Mouse (Mus musculus) bone marrow, adult 2 months (tissue): ENCODE measurements around the gene Cdkn1a. TPM values are rescaled to one million over a fixed set of nuclear protein-coding genes. Genes with fewer than 3 reads are reported as not detected.
"Not testable (repeated sequence)": the region's sequence is repeated elsewhere in the genome, so short reads cannot be mapped to it uniquely, and the experiment has no call there.

Experiments
- H3K27ac ChIP-seq: fragments of 200-500 bp; 2 replicates; pipeline ENCODE4 v1.5.1; 2012; ENCODE audit warnings: low read depth, mild to moderate bottlenecking, control low read depth, inconsistent platforms, low read length; ENCODE audit not compliant: control insufficient read depth, poor library complexity, insufficient read depth
- H3K4me1 ChIP-seq: fragments of 200-500 bp; 2 replicates; pipeline ENCODE4 v1.6.1; 2011; ENCODE audit warnings: low read length; ENCODE audit not compliant: control insufficient read depth, insufficient read depth
- H3K4me3 ChIP-seq: fragments of 200-500 bp; replicated peaks from 2 replicates; pipeline ENCODE3; 2011; ENCODE audit warnings: mild to moderate bottlenecking, low read depth, low read length, control low read depth; ENCODE audit not compliant: control insufficient read depth
- CTCF ChIP-seq: fragments of 200-500 bp; IDR thresholded peaks from 2 replicates; pipeline ENCODE4 v1.5.1; 2011; ENCODE audit warnings: low read length, control low read depth; ENCODE audit not compliant: control insufficient read depth, insufficient read depth
- POLR2A ChIP-seq: fragments of 200-500 bp; IDR thresholded peaks from 2 replicates; pipeline ENCODE4 v1.6.1; 2011; ENCODE audit warnings: low read depth, mild to moderate bottlenecking, control low read depth, low read length, borderline replicate concordance; ENCODE audit not compliant: control insufficient read depth
- WGBS: fragments of 180-500 bp; shearing (Covaris S2); methylation state at CpG from one replicate; pipeline ENCODE4 v1.1.7; 2018; 5-methylcytosine and 5-hydroxymethylcytosine counted together
- polyA plus RNA-seq: library from polyadenylated mRNA; stranded (reverse); fragments of >200 nt; gene quantifications from 2 replicates; pipeline ENCODE4 v1.2.4, GENCODE M21; 2011; ENCODE audit warnings: low replicate concordance; ENCODE audit not compliant: missing spikeins, insufficient read depth, insufficient read length

Cdkn1a gene
- 5.2 and 27.7 TPM in 2 replicates for polyA plus RNA-seq

- peaks cover 3% of the 10 kb centered on the region; the same call in 1 of the 2 replicates for H3K4me1 ChIP-seq
- no peak within 1 kb of the TSS for H3K27ac ChIP-seq
- 74% methylated on average over 3 of the region's 3 CpGs for WGBS
- no peak for TF ChIP-seq CTCF
- no peak for TF ChIP-seq POLR2A
- no peak within 1 kb of the TSS for H3K4me3 ChIP-seq
Observed at GRCm38 (mm10) chr17:29090776-29091175, at the start of gene Cdkn1a. Gene Cdkn1a, plus strand, starts transcription at chr17:29090976.

GRCm38 (mm10) chr17:29041632-29042031 is 49.1 kb upstream of the Cdkn1a start:
- not testable (repeated sequence) for H3K27ac ChIP-seq, H3K4me3 ChIP-seq, H3K4me1 ChIP-seq
- whole genome bisulfite sequencing, result 54% methylated on average over 3 of the region's 3 CpGs

- no peak overlapping the region for H3K4me3 ChIP-seq
- TF ChIP-seq POLR2A, result no peak
- TF ChIP-seq CTCF, result no peak
- peaks cover 1% of the 10 kb centered on the region; the same call in 1 of the 2 replicates for H3K4me1 ChIP-seq
- H3K27ac ChIP-seq, result no peak overlapping the region
Observed at GRCm38 (mm10) chr17:29042569-29042968, 48.2 kb upstream of the Cdkn1a start.

- TF ChIP-seq CTCF (no peak), POLR2A (no peak)
- no peak overlapping the region for H3K27ac ChIP-seq
- H3K4me3 ChIP-seq, result no peak overlapping the region
- 84% methylated on average over 3 of the region's 3 CpGs for WGBS
- H3K4me1 ChIP-seq, result peaks cover 1% of the 10 kb centered on the region; the same call in 1 of the 2 replicates
Observed at GRCm38 (mm10) chr17:29043583-29043982, 47.2 kb upstream of the Cdkn1a start.

- Histone ChIP-seq H3K27ac (no peak overlapping the region), H3K4me3 (no peak overlapping the region), H3K4me1 (peaks cover 1% of the 10 kb centered on the region; the same call in 1 of the 2 replicates)
- 86% methylated on average over 6 of the region's 6 CpGs for WGBS
- TF ChIP-seq POLR2A, result no peak
- TF ChIP-seq CTCF, result no peak
Observed at GRCm38 (mm10) chr17:29044146-29044924, 46.4 kb upstream of the Cdkn1a start.

- TF ChIP-seq CTCF (0 out of 2 replicates have a peak, but pooled peaks have one; percentile 23), POLR2A (no peak)
- 69% methylated on average over 1 of the region's 1 CpGs for WGBS
Observed at GRCm38 (mm10) chr17:29044925-29045319, 45.9 kb upstream of the Cdkn1a start.

DNA sequence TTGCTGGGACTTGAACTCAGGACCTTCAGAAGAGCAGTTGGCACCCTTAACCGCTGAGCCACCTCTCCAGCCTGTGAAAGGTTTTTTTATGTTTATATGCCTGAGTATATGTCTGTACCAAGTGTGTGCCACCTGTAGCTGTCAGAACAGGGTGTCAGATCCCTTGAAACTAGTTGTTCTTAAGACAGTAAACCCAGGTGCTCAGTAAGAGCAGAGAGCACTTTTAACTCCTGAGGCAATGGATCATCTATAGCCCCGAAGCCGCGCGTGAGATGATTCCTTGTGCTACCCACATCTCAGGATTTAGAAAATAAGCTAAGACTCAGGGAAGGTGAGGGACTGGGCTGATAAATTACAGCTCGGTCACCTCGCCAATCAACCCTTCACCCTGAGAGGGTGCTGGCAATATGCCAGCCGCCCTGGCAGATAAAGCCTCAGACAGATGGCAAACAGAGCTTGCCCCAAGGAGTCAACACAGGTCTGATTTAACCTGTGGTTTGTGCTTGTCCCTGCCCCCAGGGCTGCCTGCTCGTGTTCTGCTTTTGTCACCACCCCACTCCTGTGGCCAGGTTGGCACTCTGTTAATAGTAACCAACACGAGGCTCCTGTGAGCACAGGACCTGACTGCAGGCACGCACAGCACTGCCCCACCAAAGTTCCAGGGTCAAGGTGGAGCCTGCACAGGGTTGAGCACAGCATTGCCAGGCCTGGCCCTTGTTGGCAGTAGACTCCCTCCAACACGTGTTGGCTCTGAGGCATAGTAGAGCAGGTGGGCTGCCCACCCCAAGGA is 44.8 kb upstream of the Cdkn1a start:
- H3K4me1 ChIP-seq, result peaks cover 3% of the 10 kb centered on the region; the same call in 1 of the 2 replicates
- 54% methylated on average over 12 of the region's 12 CpGs for WGBS
- H3K27ac ChIP-seq, result no peak overlapping the region
- H3K4me3 ChIP-seq, result no peak overlapping the region
- TF ChIP-seq CTCF (no peak), POLR2A (no peak)

More at GRCm38 (mm10) chr17:29044925-29045319, 45.9 kb upstream of the Cdkn1a start:
- peaks cover 3% of the 10 kb centered on the region; the same call in 1 of the 2 replicates for H3K4me1 ChIP-seq
- no peak overlapping the region for H3K4me3 ChIP-seq
- H3K27ac ChIP-seq, result no peak overlapping the region

GRCm38 (mm10) chr17:29046863-29047262 is 43.9 kb upstream of the Cdkn1a start:
- Histone ChIP-seq H3K27ac (no peak overlapping the region), H3K4me3 (no peak overlapping the region), H3K4me1 (peaks cover 3% of the 10 kb centered on the region; the same call in 1 of the 2 replicates)
- 93% methylated on average over 3 of the region's 3 CpGs for whole genome bisulfite sequencing
- no peak for TF ChIP-seq CTCF
- no peak for TF ChIP-seq POLR2A
